Mouse (Mus musculus): ENCODE results near the gene Sag. TPM values are rescaled to one million over a fixed set of nuclear protein-coding genes. Genes with fewer than 3 reads are reported as not detected.
A peak's percentile ranks its signal among the peaks of the same experiment; 100 is the strongest.

Sag gene
- polyA plus RNA-seq, 1 experiment from 2014 or later = 3.0 TPM

GRCm38 (mm10) chr1:87848237-87848996 is 44.9 kb downstream of the Sag start:
- ATAC-seq (ENCODE audit: low FRiP score, low read depth) = no peak
- no peaks in the 10 kb centered on the region for H3K27me3 ChIP-seq
- WGBS = 69% methylated on average over 11 of the region's 11 CpGs
- H3K4me1 ChIP-seq = 0 out of 2 replicates have a peak, but pooled peaks cover 5% of the 10 kb centered on the region
- no peak overlapping the region for H3K4me2 ChIP-seq (replicated peaks)
- no peaks in the 10 kb centered on the region for H3K36me3 ChIP-seq
- H3K4me3 ChIP-seq = no peak overlapping the region
- H3K27ac ChIP-seq (replicated peaks) = no peak overlapping the region
- H3K9me3 ChIP-seq = no peaks in the 10 kb centered on the region
- H3K9ac ChIP-seq (replicated peaks) = no peak overlapping the region

DNA sequence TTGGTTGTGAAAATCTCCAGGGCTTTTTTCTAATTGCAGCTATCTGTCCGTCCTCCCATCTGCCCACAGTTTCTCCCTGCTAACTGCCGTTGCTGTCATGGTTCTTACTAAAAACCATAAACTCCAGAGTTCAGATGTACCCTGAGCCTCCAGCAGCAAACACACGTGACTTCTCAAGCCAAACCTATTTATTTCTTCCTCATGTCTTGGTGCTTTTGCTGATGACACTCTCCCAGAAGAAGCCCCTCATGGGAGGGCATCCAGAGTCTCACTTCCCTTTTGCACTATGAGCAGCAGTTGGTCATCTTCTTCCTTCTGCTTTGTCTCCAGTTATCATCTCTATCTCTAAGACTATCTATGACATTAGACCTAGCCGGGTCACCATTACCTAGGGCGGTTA is 45.8 kb downstream of the Sag start:
- Histone ChIP-seq H3K9me3 (no peaks in the 10 kb centered on the region), H3K36me3 (no peaks in the 10 kb centered on the region), H3K9ac (replicated peaks) (no peak overlapping the region), H3K4me3 (no peak overlapping the region), H3K27ac (replicated peaks) (no peak overlapping the region), H3K4me1 (peaks cover 9% of the 10 kb centered on the region), H3K27me3 (no peaks in the 10 kb centered on the region), H3K4me2 (replicated peaks) (no peak overlapping the region)
- ATAC-seq (ENCODE audit: low FRiP score, low read depth) = no peak
- WGBS = 83% methylated on average over 5 of the region's 5 CpGs

DNA sequence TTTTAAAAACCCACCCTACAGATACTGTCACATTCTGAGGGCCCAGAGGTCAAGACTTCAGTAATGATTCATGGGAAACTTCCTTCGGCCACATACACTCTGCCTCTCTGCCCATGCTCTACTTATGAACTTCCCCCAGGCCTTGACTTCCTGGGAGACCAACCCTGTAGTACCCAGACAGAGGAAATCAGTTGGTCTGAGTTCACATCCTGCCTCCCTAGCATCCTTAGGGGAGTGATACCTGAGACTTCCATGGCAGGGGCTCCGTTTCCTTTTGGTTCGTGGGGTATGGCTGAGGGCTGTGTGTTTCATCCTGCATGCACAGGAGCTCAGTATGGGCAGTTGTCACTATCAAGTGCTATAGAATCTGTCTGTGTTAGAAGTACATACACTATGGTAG is 47.9 kb downstream of the Sag start:
- no peak overlapping the region for H3K4me2 ChIP-seq (replicated peaks)
- H3K9me3 ChIP-seq = no peaks in the 10 kb centered on the region
- no peak overlapping the region for H3K4me3 ChIP-seq
- 82% methylated on average over 3 of the region's 3 CpGs for WGBS
- no peak overlapping the region for H3K27ac ChIP-seq (replicated peaks)
- H3K36me3 ChIP-seq = no peaks in the 10 kb centered on the region
- no peak overlapping the region for H3K9ac ChIP-seq (replicated peaks)
- ATAC-seq (ENCODE audit: low FRiP score, low read depth) = no peak
- no peaks in the 10 kb centered on the region for H3K27me3 ChIP-seq
- peaks cover 23% of the 10 kb centered on the region for H3K4me1 ChIP-seq

DNA sequence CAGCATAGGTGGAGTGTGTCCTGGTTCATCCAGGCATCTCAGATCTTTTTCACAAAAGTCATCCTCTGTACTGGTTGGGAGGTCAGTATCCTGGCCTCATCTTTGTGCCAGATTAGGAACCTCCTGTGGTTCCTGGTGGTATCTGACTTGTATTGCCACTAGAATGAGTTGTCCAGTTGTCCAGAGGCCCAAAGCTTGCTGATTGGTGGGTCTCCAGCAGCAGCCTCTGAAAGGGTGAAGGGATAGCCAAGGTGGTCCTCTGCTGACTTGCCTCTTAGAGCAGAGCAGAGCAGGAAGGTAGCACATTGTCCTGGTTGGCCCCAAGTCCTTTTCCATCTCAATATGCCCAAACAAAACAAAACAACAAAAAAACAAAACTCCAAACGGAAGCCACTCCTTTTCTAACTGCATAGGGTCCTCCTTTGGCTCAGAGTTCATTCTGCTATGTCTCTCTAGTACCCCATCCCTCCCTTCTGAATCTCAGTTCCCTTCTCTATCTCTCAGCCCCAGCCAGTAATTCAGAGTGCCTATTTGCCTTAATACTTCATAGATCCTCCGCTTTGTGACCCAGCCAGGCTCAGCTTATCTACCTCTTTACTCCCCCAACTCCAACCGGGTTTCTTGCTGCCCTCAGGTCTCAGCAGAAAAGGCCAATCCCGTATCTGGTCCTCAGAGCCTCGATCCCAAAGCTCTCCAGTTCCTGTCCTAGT is 48.8 kb downstream of the Sag start:
- peaks cover 23% of the 10 kb centered on the region for H3K4me1 ChIP-seq
- no peak for ATAC-seq (ENCODE audit: low FRiP score, low read depth)
- no peaks in the 10 kb centered on the region for H3K9me3 ChIP-seq
- H3K9ac ChIP-seq (replicated peaks) = no peak overlapping the region; the same call in 1 of the 2 replicates
- no peaks in the 10 kb centered on the region for H3K36me3 ChIP-seq
- no peaks in the 10 kb centered on the region for H3K27me3 ChIP-seq
- peak overlapping the region; percentile 94 for H3K4me2 ChIP-seq (replicated peaks)
- 45% methylated on average over 5 of the region's 5 CpGs for WGBS
- H3K27ac ChIP-seq (replicated peaks) = no peak overlapping the region
- H3K4me3 ChIP-seq = peak overlapping the region; percentile 78; the same call in 1 of the 2 replicates

- peak within 1 kb of the TSS; percentile 74 for H3K27ac ChIP-seq (replicated peaks)
- peaks cover 23% of the 10 kb centered on the region for H3K4me1 ChIP-seq
Measured at GRCm38 (mm10) chr1:87852892-87853600, 49.6 kb downstream of the Sag start, which contains the start of gene Dgkd. Gene Dgkd (plus strand): TSS chr1:87853287.

DNA sequence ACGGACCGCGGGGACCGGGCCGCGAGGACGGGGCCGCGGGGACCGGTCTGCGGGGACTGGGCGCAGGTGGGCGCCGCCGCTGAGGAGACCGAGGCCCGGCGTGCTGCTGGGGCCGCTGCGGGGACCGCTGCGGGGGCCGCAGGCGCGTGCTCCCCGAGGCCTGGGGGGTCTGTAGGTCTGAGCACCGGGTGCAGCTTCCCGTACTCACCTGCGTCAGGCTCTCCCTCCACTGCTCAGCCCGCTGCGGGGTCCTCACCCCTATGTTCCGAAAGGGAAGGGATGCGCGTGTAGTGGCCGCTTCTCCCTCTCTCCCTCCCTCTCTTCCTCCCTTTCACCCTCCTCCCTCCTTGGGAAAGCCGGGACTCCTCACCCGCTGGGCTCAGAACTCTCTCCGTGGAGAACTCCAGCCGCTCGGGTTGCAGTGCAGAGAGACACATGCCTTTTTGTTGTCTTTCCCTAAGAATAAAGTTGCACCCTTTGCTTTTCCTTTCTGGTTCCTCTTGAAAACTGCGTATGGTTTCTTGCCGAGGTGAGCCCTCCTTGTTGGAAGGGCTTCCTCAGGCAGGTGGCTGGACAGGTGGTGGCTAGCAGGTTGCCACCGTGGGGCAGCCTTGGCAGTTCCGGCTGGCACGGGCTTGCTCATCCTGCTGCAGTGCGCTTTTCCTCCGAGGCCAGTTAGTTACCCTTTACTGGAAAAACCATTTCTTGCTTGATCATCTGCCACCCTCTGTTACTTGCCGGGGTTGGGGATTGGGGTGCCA is 50.3 kb downstream of the Sag start:
- H3K4me1 ChIP-seq = peaks cover 23% of the 10 kb centered on the region
- peak overlapping the region; percentile 78 for H3K4me3 ChIP-seq
- peak overlapping the region; percentile 94 for H3K4me2 ChIP-seq (replicated peaks)
- peak; percentile 64 for ATAC-seq (ENCODE audit: low FRiP score, low read depth)
- peak overlapping the region; percentile 74 for H3K27ac ChIP-seq (replicated peaks)
- WGBS = under 1% methylated on average over 19 of the region's 48 CpGs
- H3K9me3 ChIP-seq = no peaks in the 10 kb centered on the region
- H3K36me3 ChIP-seq = no peaks in the 10 kb centered on the region
- no peaks in the 10 kb centered on the region for H3K27me3 ChIP-seq
- H3K9ac ChIP-seq (replicated peaks) = peak overlapping the region; percentile 95

More at GRCm38 (mm10) chr1:87852892-87853600, 49.6 kb downstream of the Sag start, which contains the start of gene Dgkd:
- Histone ChIP-seq H3K4me2 (replicated peaks) (peak within 1 kb of the TSS; percentile 94), H3K4me3 (peak within 1 kb of the TSS; percentile 78), H3K9ac (replicated peaks) (peak within 1 kb of the TSS; percentile 95), H3K36me3 (no peaks in the 10 kb centered on the region), H3K9me3 (no peaks in the 10 kb centered on the region), H3K27me3 (no peaks in the 10 kb centered on the region)
- ATAC-seq (ENCODE audit: low FRiP score, low read depth) = peak; percentile 95
- WGBS = under 1% methylated on average over 49 of the region's 74 CpGs

DNA sequence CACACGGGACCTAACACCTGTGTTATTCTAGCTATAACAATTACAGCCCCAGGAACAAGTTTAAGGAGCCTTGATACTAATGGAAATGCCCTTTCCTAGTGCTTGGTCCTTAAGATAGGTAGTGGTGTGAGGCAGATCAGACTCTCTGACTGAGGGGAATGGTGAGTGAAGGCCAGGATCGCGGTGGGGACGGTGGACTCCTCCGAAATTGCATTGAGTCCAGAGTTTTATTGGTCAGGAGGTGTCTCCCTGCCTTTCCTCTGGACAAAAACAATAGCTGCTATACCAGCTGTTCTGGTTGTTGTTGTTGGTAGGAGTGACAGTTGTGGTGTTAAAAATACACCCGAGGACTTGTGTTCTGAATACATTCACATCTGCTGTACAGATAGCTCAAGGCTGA is 50.9 kb downstream of the Sag start:
- no peak for ATAC-seq (ENCODE audit: low FRiP score, low read depth)
- H3K27ac ChIP-seq (replicated peaks) = no peak overlapping the region
- no peaks in the 10 kb centered on the region for H3K36me3 ChIP-seq
- H3K27me3 ChIP-seq = no peaks in the 10 kb centered on the region
- H3K4me1 ChIP-seq = peaks cover 23% of the 10 kb centered on the region
- H3K9ac ChIP-seq (replicated peaks) = peak overlapping the region; percentile 95
- H3K4me2 ChIP-seq (replicated peaks) = peak overlapping the region; percentile 94
- H3K9me3 ChIP-seq = no peaks in the 10 kb centered on the region
- H3K4me3 ChIP-seq = peak overlapping the region; percentile 78
- 29% methylated on average over 6 of the region's 6 CpGs for WGBS

GRCm38 (mm10) chr1:87854851-87855251 is 51.4 kb downstream of the Sag start:
- no peak for ATAC-seq (ENCODE audit: low FRiP score, low read depth)
- H3K4me3 ChIP-seq = peak overlapping the region; percentile 78; the same call in 1 of the 2 replicates
- H3K4me2 ChIP-seq (replicated peaks) = peak overlapping the region; percentile 94
- no peaks in the 10 kb centered on the region for H3K27me3 ChIP-seq
- no peaks in the 10 kb centered on the region for H3K36me3 ChIP-seq
- H3K27ac ChIP-seq (replicated peaks) = no peak overlapping the region
- peaks cover 23% of the 10 kb centered on the region for H3K4me1 ChIP-seq
- no peaks in the 10 kb centered on the region for H3K9me3 ChIP-seq
- peak overlapping the region; percentile 95; the same call in 1 of the 2 replicates for H3K9ac ChIP-seq (replicated peaks)
- WGBS = 32% methylated on average over 2 of the region's 2 CpGs

DNA sequence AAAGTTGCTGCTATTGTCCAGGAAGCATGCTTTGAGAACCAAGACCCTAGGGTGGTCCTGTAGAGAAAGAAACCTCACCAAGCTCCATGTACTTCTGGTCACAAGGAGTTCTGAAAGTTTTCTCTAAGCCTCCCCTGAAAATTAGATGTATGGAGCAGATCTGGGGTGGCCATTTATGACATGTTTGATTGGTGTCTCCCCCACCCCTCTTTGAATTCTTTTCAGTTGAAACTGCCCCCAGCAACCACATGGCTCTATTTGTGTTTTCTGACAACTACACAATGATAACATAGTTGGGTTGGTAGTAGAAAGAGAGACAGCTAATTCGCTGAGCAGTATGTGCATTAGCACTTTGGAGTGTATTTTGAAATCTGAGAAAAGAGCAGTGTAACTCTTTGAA is 52.0 kb downstream of the Sag start:
- Histone ChIP-seq H3K4me1 (peaks cover 23% of the 10 kb centered on the region), H3K4me3 (no peak overlapping the region), H3K36me3 (no peaks in the 10 kb centered on the region), H3K27ac (replicated peaks) (no peak overlapping the region), H3K9ac (replicated peaks) (no peak overlapping the region), H3K27me3 (no peaks in the 10 kb centered on the region), H3K9me3 (no peaks in the 10 kb centered on the region), H3K4me2 (replicated peaks) (no peak overlapping the region)
- WGBS = 87% methylated on average over 1 of the region's 1 CpGs
- ATAC-seq (ENCODE audit: low FRiP score, low read depth) = no peak

GRCm38 (mm10) chr1:87856823-87857222 is 53.3 kb downstream of the Sag start:
- H3K27me3 ChIP-seq = no peaks in the 10 kb centered on the region
- WGBS = 85% methylated on average over 3 of the region's 3 CpGs
- peaks cover 23% of the 10 kb centered on the region for H3K4me1 ChIP-seq
- no peak overlapping the region for H3K9ac ChIP-seq (replicated peaks)
- no peaks in the 10 kb centered on the region for H3K9me3 ChIP-seq
- H3K36me3 ChIP-seq = no peaks in the 10 kb centered on the region
- no peak overlapping the region for H3K4me2 ChIP-seq (replicated peaks)
- no peak for ATAC-seq (ENCODE audit: low FRiP score, low read depth)
- no peak overlapping the region for H3K27ac ChIP-seq (replicated peaks)
- H3K4me3 ChIP-seq = no peak overlapping the region

DNA sequence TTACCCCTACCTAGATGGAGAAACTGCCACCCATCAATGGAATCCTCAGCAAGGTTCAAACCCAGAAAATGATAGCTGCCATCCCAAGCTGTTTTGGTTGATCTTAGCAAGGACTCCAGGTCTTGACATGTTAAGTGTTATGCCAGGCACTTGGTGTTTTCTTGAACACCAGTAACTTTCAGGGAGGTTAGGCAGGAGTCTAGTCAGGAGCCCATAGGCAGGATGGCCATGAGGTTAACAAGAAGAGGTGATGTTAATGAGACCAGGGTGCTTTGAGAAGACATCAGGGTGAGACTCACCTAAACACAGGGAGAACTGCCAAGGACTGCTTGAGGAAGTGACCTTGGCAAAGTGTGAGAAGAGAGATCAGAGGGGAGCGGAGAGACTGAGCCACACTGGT is 54.6 kb downstream of the Sag start:
- H3K4me1 ChIP-seq = peaks cover 18% of the 10 kb centered on the region
- H3K4me2 ChIP-seq (replicated peaks) = no peak overlapping the region
- no peak overlapping the region for H3K4me3 ChIP-seq
- no peaks in the 10 kb centered on the region for H3K27me3 ChIP-seq
- no peak overlapping the region for H3K27ac ChIP-seq (replicated peaks)
- 96% methylated on average over 1 of the region's 1 CpGs for WGBS
- no peak overlapping the region for H3K9ac ChIP-seq (replicated peaks)
- ATAC-seq (ENCODE audit: low FRiP score, low read depth) = no peak
- no peaks in the 10 kb centered on the region for H3K9me3 ChIP-seq
- no peaks in the 10 kb centered on the region for H3K36me3 ChIP-seq
